23 mouse cellular contexts compared by ENCODE assay signal in genomic region chr6:90839972-90840371, GRCm38 (mm10).
"Had no signal": no experiment of that assay in that cellular context is flagged by ENCODE, and none has a peak within 500 bp of the region (broad histone marks: within the 10 kb centered on the region; RNA-seq: fewer than 3 reads in every experiment).

No protein-coding gene starts in this region.

- ATAC-seq: hindbrain, postnatal 0 days; intestine, embryonic 16.5 days; liver, embryonic 12.5 days had no signal

- H3K9ac ChIP-seq: heart, embryonic 13.5 days; heart, embryonic 15.5 days; hindbrain, embryonic 13.5 days; hindbrain, embryonic 15.5 days; limb, embryonic 13.5 days; limb, embryonic 15.5 days; liver, embryonic 12.5 days; liver, embryonic 14.5 days had no signal

- H3K4me3 ChIP-seq: heart, embryonic 13.5 days; heart, embryonic 15.5 days; hindbrain, embryonic 13.5 days; hindbrain, embryonic 15.5 days; layer of hippocampus, adult 2 months; limb, embryonic 13.5 days; limb, embryonic 15.5 days; liver, embryonic 12.5 days had no signal

- H3K36me3 ChIP-seq: heart, embryonic 15.5 days; hindbrain, embryonic 13.5 days; hindbrain, embryonic 15.5 days; limb, embryonic 13.5 days; limb, embryonic 15.5 days; liver, embryonic 12.5 days had no signal

- H3K27ac ChIP-seq: heart, embryonic 13.5 days; heart, embryonic 15.5 days; hindbrain, embryonic 13.5 days; hindbrain, embryonic 15.5 days; hindbrain, postnatal 0 days; layer of hippocampus, adult 2 months; limb, embryonic 13.5 days; limb, embryonic 15.5 days; liver, embryonic 12.5 days; liver, embryonic 14.5 days had no signal

- DNase-seq: gastrocnemius, postnatal 14 days; gastrocnemius, postnatal 36 days; heart, adult 18-20 months; heart, postnatal 14 days; heart, postnatal 36 days; kidney, adult 11 months; kidney, adult 9 months; kidney, postnatal 10 days; kidney, postnatal 4 days; layer of hippocampus, adult 9-11 months; layer of hippocampus, postnatal 36 days; left cerebral cortex, postnatal 4 days had no signal

- H3K4me1 ChIP-seq: hindbrain, embryonic 13.5 days; hindbrain, embryonic 15.5 days; limb, embryonic 13.5 days; limb, embryonic 15.5 days had no signal

- H3K27me3 ChIP-seq: heart, embryonic 13.5 days; heart, embryonic 15.5 days; hindbrain, embryonic 13.5 days; hindbrain, embryonic 15.5 days; limb, embryonic 13.5 days; limb, embryonic 15.5 days had no signal
